Mouse (Mus musculus): ENCODE measurements around the gene Rpl38.
"Not testable (repeated sequence)": the region's sequence is repeated elsewhere in the genome, so short reads cannot be mapped to it uniquely, and the experiment has no call there.

Gene Rpl38

DNA sequence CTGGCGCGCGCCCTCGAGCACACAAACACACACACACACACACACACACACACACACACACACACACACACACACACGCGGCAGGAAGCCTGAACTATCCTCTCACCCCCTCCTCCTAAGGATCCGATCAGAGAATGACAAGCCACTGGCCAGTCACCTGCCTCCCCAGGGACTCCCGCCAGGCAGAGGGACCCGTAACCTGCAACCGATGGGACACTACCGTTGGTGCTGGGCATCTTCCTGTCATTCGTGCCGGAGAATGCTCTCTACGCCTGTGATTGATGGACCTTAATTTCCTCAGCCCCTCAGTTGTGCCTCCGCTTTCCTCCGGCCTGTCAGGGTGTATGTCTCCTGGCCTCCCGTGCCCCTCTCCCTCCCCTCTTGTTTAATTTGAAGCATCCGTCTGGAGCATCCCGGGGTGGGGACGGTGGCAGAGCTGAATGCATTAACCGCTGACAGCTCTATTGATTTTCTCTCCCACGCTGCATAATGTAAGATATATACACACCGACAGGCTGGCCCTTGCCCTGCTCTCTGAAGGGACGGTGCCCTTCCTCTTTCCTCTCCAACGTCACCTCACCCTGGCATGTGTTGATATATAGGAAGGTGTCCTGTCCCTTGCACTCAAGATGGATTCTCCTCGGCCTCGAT is 11.2 kb upstream of the Rpl38 start:
- DNase-seq (ENCODE audit: low spot score in 2 of 2), result no peak

DNA sequence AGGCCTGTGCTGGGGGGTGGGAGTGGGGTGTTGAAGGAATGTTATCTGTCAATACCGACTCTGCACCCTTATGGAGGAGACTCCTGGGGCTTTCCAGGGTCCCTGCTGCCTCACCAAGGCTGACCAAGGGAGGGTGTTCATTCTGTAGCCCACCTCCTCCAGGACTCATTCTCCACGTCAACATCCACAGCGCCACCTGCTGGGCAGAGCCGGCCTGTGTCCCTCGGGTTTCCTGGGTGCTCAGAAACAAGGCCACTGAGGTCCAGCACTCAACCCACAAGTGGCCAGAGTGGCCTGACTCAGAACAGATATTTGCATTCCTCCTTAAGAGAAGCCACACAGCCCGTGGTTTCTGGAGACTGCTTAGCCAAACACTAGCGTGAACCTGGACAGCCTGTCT is 10.6 kb upstream of the Rpl38 start:
- DNase-seq (ENCODE audit: low spot score in 2 of 2), result peak; percentile 22 to 51

DNA sequence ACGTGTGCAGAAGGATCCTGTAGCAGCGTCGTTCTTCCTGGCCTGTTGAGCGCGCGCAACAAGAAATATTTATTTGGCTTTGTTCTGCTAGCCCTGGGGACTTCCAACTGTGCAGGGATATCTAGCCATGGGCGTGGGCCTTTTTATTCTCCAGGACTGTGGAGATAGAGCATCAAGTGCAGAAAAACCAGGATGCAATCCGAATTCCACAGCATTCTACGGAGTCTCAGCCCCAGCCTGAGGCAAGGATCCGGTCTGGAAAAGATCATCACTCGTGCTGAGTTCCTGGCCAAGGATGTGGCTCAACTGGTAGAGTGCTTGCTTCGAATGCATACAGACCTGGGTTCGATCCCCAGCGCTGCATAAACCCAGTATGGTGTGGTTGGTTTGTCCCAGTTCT is 6.2 kb upstream of the Rpl38 start:
- DNase-seq (ENCODE audit: low spot score in 2 of 2), result no peak

DNA sequence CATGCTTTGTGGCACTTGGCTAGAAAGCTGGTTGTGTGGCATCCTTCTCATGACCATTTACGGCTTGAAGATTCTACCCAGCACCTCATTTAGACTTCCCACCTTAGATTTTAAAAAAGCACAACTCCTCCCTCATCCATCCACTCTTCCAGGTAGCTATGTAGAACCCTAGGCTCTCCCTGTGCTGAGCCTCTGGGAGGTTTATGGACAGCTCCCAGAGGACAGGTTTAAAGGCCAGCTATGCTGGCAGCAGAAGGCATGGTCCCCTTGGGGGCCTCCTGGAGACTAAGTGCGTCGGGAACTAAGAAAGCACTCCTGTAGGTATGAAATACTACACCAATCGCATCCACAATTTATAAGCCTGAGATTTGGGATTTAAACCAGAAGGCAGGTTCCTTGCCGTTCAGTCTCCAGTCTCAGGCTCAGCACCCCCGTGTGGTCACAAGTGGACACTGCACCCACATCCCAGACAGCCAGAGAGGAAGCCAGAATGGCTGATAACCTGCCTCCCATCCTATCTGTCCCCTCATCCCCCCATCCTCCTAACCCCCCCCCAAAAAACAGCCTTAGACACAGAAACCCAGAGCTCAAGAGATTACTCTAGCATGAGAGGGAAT is 5.5 kb upstream of the Rpl38 start:
- peak; percentile 24 to 47 for DNase-seq (ENCODE audit: low spot score in 2 of 2)

DNA sequence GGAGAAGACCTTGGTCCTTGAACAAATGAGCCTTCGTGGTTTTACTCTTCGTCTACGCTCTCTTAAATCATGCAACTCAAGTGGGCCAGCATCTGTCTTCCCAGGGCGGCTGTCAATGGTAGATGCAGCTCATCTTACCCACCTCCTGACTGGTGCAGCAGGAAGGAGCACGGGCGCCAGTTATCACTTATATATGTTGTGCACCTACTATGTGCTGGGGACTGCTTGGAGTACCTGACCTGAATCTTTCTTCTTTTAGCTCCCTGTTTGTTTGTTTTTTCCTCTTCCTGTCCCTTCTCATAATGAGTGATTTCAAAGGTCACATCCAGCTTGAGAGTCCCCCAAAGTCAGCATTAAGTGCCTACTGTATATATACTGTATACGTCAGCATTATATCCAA is 4.2 kb upstream of the Rpl38 start:
- no peak for DNase-seq (ENCODE audit: low spot score in 2 of 2)

DNA sequence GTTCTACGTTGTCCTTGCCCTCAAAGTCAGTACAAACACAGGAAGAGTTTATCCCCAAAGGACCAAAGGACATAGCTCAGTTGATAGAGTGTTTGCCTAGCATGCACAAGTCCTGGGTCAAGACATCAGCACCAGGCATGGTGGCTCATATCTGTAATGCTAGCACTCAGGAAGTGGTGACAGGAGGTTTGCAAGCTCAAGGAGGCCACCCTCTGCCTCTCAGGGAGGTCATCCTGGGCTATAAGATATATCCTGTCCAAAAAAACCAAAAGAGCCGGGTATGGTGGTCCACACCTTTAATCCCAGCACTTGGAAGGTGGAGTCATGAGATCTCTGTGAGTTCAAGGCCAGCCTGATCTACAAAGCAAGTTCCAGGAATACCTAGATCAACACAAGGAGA is 2.9 kb upstream of the Rpl38 start:
- DNase-seq (ENCODE audit: low spot score in 2 of 2), result no peak

DNA sequence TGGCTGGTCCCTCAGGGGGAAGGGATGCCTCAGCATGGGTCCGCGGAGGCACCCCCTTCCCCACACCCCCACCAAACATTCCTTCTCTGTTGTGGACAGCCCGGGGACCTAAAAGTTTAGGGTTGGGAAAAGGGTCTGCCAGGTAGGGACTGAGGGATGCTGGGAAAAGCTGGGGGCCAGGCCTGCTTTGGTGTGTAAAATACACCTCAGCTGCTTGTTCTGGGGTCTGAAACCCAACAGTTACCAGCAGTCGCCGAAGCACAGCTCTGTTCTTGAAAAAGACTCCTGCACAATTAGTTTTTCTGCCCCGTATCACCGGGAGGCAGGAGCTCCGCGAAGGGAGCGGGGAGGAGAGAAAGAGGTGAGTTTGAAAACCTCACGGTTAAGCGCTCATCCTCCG is 1.5 kb upstream of the Rpl38 start:
- DNase-seq (ENCODE audit: low spot score in 2 of 2), result no peak

DNA sequence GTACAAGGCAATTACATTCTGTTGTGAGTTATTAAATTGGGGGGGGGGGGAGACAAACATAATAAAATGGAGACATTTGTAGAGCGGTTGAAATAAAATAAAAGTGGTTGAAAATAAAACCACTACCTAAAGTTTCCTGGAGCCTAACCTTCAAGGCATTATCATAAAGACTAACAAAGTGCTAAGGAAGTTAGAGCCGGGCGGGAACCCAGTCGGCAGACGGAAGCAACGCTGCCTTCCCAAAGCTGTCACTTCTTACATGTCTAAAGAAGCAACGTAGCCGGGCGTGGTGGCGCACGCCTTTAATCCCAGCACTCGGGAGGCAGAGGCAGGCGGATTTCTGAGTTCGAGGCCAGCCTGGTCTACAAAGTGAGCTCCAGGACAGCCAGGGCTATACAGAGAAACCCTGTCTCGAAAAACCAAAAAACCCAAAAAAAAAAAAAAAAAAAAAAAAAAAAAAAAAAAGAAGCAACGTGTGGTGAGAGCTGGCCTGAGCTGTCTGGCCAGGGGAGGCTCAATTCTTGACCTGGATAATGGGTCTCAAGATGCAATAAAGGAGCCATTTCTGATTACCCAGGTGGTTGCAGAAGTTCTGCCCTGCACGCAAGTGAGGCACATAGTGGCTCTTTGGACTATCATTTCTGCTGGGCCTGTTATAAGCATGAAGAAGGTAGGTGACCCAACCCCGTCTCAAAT is 940 bp upstream of the Rpl38 start:
- DNase-seq (ENCODE audit: low spot score in 2 of 2), result no peak

DNA sequence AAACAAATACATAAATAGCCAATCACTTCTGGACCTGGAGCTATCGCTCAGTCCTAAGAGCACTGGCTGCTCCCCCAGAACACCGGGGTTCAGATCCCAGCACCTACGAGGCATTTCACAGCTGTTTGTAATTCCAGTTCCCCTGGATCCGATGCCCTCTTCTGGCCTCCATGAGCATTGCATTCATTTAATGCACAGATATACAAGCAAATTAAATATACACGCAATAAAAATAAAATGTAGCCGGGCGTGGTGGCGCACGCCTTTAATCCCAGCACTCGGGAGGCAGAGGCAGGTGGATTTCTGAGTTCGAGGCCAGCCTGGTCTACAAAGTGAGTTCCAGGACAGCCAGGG is 415 bp upstream of the Rpl38 start:
- peak in 1 of 2 experiments; percentile 35 for DNase-seq (ENCODE audit: low spot score in 2 of 2)

DNA sequence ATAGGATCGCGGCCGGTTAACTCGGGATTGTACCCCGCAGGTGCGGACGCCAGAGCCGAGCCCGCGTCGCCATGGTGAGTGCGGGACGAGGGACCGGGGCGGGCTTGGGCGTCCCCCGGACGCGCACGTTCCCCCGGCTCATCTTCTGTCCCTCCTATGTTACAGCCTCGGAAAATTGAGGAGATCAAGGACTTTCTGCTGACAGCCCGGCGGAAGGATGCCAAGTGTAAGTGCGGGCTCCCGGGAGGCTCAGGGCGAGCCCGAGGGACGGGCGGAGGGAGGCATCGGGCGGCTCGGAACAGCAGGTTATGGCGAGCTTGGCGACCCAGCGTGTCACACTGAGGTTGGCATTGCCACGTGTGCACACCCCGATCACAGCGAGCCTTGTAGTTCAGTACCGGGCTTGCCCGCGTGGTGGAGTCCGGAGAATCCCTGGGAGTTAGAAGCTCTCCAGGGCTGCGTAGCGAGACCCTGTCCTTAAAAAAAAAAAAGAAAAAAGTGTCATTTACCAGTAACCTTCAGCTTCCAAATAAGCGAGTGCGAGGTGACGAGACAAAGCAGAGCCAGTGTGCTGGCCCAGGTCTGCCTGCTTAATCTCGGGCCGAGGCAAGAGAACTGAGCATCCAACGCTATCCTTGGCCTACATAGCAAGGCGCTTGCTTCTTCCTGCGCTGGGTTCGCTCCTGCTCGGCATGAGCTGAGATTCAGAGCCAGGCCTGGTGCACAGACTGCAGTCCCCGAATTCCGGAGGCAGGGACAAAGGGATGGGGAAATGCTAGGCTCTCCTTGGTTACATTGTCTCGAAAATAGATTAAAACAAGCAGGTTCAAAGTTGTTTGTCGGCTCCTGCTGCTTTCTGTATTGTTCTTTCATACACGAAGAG is 658 bp downstream of the Rpl38 start:
- DNase-seq (ENCODE audit: low spot score in 2 of 2), result peak; percentile 41 to 68

DNA sequence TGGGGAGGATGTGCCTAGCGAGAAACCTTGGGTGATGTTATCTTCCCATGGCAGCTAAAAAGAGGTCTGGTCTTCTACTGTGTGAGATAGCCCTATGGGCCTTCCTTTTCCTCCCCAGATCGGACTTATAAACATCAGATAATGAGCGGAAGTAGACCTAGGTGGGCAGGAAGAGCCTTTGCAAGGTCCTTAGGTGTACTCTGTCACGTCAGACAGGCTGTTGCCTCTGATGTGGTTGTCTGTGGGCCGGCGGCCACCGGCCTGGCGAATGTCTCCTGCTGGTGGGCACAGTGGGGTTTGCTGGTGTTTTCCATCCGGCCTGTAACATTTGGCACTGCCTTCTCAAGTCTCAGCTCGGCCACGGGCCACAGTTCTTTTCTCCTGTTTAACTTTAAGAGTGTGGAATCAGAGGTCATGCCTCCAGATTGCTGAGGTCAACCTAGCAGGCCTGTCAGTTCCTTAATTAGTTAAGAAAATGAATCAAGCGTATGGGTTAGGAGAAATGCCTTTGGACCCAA is 1.4 kb downstream of the Rpl38 start:
- DNase-seq (ENCODE audit: low spot score in 2 of 2), result no peak

DNA sequence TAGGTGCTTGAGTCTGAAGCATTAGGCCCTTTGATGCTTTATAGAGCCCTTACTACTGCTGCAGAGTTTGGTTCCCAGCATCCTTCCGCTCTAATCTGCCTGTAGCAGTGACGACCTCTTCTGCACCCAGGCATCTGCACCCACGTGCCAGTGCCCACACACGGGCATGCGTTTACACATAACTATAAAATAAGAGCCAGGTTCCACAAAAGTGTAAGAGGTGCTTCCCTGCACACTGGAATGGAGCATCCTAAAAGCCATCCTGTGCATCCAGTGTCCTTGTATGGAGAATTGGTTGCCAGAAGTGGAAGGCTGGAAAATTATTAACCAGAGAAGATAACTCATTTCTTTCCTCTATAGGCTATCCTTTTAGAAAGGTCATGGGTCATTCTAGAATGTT is 2.8 kb downstream of the Rpl38 start:
- DNase-seq (ENCODE audit: low spot score in 2 of 2), result no peak

DNA sequence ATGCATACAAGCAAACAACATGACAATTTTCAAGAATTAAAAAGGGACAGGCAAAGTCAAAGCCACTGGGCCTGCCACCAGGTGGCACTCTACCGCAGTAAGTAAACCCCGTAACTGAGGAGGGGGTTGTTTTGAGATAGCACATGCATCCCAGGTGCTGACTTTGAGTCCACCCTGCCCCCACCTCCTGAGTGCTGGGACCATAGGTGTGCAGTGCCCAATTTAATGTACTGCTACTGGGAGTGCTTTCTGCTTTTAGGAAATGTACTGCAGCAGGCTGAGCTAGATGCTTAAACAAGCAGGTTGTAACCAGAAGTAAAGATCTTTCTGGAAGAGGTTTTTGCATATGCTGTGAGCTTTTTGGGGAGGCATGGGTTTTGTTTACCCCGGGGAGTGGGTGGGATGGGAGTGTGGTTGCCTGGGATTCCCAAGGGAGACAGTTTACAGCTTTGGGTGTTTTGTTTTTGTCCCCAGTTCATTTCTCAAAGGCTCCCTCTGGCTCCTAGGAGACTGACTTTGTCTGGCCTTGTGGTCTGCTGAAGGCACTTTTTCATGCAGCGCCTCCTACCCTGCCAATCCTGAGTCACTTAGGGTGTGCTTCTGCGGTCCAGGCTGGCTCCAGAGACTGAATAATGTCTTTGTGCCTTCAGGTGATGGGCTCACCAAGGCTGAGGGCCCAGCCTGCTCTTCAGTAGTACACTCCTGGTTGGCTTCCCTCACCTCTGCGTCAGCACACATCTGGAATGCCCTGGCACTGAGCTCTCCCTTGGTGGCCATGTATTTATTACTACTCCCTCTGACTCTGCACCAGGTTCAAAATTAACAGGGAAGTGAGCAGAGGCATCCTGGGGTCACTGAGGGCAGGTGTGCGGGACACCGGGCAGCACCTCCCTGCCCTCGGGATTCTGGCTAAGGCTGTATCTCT is 4.7 kb downstream of the Rpl38 start:
- DNase-seq (ENCODE audit: low spot score in 2 of 2), result peak in 1 of 2 experiments; percentile 22

DNA sequence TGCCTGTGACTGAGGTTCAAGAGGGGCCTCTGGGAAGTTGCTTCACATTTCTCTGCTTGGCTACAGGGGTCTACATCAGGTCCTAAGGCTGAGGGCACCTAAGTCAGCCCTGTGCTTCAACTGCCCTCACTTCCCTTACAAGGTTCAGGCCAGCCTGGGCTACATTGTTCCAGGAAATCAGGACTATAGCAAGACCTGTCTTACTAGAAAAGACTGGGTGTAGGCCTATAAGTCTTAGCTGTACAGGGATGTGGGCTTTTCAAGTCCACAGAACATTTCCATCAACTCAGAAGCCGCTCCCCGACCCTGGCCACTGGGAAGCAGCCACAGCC is 5.4 kb downstream of the Rpl38 start:
- no peak for DNase-seq (ENCODE audit: low spot score in 2 of 2)

DNA sequence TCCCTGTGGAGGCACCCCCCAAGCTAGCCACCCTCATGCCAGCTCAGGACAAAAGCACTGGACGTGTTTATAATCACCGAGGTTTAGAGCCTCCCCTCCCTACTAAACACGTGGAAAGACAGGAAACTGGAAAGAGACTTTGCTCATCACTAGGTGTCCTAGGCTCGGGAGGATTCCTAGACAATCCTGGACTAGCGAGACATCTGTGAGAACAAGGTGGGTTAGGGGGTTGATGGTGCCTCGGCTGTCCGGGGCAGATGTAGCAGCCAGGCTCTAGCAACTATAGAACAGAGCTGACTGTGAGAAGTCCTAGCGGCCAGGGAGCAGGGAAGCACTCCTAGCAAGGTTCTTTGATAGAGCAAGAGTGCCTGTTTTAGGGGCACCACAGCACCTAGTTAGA is 5.9 kb downstream of the Rpl38 start:
- no peak for DNase-seq (ENCODE audit: low spot score in 2 of 2)

DNA sequence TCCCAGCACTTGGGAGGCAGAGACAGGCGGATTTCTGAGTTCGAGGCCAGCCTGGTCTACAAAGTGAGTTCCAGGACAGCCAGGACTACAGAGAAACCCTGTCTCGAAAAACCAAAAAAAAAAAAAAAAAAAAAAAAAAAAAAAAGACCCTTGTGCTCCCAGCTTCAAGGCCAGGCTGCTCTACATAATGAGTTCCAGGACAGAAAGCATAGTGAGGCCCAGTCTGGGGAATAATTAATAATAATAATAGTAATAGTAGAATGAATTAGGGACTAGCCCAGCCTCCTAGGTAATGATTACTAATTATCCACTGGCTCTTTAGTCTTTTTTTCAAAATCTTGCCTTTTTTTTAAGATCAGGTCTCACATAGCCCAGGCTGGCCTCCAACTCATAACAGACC is 6.5 kb downstream of the Rpl38 start:
- DNase-seq (ENCODE audit: low spot score in 2 of 2), result not testable (repeated sequence)

DNA sequence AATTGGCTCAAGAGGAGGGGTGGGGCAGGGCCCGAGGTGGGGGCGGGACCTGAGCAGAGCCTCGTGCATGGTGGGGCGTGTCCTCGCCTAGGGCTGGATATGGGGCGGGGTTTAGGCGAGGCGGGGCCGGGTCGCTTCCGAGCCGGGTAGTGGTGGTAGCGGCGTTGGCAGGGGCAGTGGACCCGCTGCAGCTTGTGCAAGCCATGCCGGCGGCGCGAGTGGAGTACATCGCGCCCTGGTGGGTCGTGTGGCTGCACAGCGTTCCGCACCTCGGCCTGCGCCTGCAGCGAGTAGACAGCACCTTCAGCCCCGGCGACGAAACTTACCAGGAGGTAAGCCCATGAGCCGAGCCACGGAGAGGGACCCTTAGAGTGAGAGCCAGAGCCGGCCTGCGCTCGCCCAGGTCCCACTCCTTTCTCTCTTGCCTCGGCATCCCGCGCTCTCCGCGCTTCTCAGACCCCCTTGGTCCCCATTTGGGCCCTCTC is 7.1 kb downstream of the Rpl38 start, which contains the start of gene Ttyh2:
Gene Ttyh2, plus strand, starts transcription at position 91 of the 485 bp plus-strand sequence.
- peak; percentile 53 to 56 for DNase-seq (ENCODE audit: low spot score in 2 of 2)

DNA sequence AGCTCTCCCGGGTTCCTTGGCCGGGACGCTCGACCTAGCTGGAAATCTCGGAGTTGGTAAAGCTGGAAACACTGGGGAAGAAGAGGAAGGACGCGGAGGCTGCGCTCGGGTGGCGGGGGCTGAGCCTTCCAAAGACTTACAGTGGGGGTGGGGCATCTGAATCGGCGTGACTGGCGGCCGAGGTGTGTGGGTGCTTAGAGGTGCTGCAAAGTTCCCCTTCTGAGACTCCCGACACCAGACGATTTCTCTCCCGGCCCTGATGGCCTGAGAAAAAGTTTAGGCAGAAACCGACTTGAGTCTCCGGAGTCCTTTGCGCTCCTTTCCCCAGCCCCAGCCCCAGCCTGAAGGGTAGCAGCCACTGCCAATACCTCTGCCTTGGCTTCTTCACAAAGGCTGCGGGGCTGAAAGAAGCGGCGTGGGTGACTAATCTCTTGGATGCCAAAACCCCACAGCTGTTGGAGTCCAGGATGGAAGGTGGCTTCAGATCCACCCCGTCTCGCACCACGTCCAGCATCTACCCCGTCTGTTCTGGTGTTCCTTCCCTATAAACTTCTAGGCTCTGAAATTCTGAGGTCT is 7.6 kb downstream of the Rpl38 start:
- DNase-seq (ENCODE audit: low spot score in 2 of 2), result no peak

DNA sequence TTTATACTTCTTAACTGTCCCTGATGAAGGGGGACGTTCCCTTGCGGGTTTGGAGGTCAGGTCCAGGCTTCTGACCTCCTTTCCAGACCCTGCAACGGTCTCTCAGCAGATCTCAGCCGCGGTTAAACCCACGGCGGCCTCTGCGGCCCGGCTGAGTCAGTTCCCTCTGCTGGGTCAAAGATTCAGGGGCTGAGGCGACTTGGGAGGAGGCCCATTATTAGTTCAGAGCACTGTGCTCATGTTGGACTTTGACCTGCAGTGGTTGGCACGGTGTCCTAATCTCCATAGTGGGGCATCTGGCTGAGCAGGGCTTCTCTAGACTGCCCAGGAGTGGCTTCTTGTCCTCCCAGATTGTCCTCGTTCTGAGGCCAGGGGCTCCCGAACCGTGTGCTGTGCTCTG is 8.1 kb downstream of the Rpl38 start:
- DNase-seq (ENCODE audit: low spot score in 2 of 2), result no peak

DNA sequence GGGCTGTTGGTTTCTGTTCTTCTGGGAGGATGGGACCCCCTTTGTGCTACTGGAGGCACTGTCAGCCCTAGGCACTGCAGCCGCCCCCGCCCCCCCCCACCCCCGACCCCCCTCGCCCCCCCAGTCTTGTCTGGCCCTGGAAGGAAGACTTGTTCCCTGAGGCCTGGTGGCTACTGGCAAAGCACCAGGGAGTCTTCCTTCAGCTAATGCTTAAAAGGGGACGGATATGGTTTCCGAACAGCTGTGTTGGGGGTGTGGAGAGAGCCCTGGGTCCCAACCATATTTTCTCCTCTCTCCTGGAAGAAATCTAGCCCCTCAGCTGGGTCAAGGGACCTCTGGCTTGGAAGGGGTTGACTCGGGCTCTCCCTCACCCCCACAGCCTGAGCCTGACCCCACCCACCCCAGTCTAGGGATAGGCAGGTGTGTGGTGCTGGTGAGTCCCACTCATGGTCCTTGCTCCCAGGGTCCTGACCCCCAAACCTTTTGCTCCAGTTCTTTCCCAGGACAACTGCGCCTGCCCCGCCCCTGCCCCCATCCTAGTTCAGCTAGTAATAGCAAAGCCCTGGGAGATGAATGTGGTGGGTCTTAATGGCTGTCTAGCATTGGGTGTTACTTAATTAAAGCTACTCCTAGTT is 8.7 kb downstream of the Rpl38 start:
- DNase-seq (ENCODE audit: low spot score in 2 of 2), result no peak
